Mouse (Mus musculus) spleen, postnatal 4 days (tissue): ENCODE results near the gene Pla2g16.

Experiments
- DNase-seq, 2 experiments: peaks; one replicate each; pipeline ENCODE4 v3.0.0; 2022; ENCODE audit warnings: low spot score in 2 of 2

The Pla2g16 gene

DNA sequence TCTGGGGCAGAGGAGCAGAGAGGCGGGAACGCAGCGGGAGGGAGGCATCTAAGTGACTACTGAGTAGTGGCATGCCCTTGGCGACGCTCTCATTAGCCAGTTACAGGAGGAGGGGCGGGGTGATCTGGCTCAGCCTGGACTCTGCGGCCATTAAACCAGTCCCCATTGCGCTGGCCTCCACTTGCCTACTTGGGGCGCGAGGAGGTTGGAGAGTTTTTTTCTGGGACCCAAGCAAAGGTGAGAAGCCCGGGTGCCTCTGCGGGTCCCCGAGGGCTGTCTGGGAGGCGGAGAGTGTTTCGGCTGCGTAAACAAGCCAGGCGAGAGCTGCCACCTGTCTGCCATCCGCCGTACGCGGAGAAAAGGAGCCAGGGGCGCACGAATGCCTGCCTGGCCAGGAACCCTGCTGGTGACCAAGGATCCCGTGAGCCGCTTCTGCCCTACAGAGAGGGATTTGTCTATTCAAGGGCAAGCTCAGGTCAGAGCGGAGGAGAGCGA is at the start of gene Pla2g16:
TSS of gene Pla2g16 (plus strand) at position 132 of the 495 bp plus-strand sequence.
- DNase-seq = peak; percentile 73 to 83

DNA sequence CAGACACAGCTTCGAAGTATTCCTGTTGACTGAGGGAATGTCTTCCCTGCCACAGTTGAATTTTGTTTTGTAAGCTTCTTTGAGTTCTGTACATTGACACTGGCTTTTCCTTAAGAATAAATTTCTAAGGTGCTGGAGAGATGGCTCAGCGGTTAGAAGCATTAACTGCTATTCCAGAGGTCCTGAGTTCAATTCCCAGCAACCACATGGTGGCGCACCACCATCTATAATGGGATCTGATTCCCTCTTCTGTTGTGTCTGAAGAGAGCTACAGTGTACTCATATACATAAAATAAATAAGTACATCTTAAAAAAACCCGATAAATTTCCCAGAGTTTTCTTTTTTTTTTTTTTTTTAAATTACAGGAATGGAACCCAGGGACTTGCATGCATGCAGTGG is 49.2 kb upstream of the Pla2g16 start:
- no peak for DNase-seq

DNA sequence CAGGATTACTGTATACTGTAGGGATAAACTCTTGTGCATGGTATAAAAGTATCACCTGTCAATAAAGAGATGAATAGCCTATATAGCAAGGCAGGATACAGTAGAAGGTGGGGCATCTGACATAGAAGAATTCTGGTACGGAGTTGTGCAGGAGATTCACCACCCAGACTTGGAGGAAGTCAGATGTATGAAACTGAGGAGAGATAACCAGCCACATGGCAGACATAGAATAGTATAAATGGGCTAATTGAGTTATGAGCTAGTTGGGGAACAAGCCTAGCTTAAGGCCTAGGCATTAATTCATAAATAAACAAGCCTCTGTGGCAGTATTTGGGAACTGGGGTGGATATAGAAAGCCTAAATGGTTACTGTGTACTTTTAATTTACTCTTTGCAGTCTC is 40.8 kb upstream of the Pla2g16 start:
- no peak for DNase-seq

DNA sequence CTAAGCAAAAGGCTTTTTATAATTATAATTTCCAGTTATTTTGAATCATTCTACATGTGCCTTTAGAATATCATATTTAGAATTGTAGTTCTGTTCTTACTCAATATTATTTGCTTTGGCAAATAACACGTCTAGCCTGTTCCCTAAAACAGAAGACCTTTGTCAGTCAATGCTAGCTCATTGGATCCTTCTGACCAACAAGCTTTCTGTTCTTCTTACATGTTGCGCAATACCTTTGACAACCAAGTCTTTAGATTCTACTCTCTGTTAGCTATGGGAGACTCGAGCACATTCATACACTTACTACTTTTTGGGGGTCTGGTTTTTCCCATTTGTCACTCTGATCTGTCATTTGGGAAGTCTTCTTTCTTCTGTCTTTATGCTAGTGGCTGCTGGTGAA is 35.6 kb upstream of the Pla2g16 start:
- no peak for DNase-seq

DNA sequence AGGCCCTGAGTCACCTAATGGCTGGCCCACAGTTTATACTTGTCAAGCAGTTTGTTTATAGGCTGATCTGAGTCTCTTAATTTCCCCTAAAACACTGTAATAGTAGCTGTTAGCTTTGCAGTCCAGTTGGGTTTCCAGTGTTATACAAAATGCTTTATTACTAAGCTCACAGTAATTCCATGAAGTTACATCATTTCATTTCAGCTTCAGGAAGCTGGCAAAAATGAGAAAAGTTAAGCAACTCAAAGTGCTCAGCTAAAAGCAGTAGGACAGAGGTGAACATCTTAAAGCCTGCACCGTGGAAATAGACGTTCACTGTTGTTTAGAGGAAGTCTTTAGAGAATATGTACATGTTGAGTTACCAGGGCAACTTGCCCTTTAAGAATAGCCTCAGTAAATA is 34.4 kb upstream of the Pla2g16 start:
- no peak for DNase-seq

DNA sequence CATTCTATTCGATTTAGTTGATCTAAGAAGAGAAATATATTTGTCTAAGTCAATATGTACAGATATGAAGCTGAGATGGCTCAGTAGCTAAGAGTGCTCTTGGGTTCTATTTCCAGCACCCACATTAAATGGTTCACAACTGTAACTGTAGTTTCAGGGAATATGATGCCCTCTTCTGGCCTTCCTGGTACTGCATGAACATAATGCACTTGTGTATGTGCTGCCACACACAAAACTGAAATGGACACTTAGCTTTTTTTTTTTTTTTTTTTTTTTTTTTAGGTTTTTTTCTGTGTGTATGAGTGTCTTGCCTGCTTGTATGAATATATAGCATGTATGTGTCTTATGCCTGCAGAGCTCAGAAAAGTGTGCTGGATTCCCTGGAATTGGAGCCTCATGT is 34.0 kb upstream of the Pla2g16 start:
- DNase-seq = peak in 1 of 2 experiments; percentile 22

DNA sequence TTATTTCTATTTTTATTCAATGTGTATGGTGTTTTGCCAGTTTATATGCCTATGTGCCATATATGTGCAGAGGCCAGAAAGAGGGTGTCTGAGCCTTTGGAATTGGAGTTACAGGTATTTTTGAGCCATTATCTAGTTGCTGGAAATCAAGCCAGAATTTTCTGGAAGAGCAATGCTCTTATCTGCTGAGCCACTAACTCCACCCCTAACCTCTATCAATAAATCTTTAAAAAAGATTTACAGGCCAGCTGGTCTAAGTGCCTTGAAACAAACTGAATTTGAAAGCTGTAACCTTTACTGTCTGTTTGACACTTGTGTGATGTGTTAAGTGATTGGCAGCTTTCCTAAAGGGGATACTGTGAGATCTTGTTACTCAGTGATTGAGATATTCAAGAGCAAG is 33.5 kb upstream of the Pla2g16 start:
- no peak for DNase-seq

DNA sequence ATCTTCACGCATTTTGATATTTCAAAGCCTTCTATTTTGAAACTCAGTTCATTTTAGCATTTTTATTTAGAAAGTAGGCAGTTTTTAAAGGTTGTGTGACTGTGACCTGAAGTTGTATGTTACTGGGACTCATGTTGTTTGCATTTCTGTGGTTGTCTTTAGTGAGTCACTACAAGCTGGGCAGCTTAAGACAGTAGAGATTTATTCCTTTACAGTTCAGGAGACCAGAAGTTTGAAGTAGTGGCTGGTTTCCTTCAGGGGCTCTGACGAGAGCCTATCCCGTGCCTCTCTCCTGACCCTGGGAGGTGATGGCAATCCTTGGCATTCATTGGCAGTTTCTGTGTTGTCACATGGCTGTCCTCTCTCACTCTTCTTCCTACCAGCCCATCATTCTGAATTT is 32.4 kb upstream of the Pla2g16 start:
- DNase-seq = no peak

DNA sequence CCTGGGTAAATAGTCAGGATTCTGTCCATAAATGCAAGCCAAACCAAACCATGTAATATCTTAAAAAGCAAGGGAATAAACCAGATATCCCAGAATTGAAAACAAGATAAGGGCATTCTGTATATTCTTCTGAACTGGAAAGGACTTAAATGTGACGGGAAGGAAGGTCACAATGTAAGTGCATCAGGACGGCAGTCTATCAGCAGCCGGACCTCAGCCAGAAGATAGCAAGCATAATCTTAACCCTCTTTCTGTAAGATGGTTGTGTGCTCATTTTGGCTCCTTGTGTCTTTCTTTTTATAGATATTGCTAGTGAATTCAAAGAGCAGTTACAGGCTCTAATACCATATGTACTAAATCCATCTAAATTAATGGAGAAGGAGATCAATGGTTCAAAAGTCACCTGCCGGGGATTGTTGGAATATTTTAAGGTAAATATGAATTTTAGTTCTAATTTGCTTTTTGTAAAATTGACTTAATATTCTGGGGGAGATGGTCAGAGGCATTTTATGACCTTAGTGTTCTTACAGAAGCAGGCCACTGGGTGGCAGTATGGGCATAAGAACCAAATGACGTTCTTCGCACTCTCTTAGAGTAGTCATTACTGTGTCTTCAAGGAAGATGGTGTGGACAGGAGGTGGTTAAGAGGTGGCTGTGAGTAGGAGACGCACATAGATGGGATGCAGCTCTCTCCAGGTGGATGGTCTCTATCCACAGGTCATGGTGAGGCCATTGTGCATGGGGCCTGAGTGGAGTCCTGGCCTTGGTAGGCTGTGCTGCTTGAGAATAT is 28.4 kb upstream of the Pla2g16 start:
- DNase-seq = peak; percentile 56 to 80

DNA sequence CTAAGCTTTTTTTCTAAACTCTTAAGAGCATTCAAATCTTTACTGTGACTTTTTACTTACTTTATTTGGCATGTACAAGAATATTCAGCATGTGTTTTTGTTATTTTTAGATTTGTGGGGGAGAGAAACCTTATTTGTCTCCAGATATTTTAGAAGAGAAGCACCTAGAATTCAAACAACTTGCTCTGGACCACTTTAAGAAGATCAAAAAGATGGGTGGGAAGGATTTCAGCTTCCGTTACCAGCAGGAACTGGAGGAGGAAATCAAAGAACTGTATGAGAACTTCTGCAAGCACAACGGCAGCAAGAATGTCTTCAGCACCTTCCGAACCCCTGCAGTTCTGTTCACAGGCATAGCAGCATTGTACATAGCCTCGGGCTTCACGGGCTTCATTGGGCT is 25.4 kb upstream of the Pla2g16 start:
- DNase-seq = no peak

DNA sequence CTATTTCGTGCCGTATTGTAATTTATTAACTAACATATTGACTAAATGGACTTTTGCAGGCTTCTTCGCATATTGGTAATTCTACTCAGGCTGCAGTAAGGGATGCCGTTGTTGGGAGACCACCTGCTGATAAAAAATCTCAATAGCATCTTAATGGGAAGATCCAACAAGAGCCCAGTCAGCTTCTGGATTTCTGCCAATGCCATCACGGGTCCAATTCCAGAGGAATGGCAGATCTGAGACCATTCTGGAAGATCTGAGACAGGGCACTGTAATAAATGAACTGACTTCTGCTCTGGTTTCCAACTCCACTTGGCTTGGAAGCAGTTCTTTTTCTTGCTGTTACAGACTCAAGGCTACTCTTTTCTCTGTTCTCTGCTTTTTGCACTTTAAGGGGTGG is 23.4 kb upstream of the Pla2g16 start:
- no peak for DNase-seq

DNA sequence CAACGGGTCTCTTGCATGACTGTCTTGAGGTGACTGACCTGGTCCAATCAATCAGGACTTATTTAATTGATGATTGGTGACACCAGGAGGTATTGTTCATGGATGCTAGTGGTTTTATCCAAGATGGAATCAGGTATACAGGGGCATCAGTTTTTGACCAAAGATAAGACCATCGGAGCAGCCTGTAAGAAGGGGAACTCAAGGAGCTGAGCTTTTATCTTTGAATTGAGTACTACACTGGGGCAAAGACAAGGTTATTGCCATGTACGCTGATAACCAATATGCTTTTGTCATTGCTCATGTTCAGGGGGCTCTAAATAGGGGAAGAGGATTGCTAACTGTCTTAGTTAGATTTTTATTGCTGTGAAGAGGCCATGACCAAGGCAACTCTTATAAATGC is 8.3 kb upstream of the Pla2g16 start:
- DNase-seq = no peak

DNA sequence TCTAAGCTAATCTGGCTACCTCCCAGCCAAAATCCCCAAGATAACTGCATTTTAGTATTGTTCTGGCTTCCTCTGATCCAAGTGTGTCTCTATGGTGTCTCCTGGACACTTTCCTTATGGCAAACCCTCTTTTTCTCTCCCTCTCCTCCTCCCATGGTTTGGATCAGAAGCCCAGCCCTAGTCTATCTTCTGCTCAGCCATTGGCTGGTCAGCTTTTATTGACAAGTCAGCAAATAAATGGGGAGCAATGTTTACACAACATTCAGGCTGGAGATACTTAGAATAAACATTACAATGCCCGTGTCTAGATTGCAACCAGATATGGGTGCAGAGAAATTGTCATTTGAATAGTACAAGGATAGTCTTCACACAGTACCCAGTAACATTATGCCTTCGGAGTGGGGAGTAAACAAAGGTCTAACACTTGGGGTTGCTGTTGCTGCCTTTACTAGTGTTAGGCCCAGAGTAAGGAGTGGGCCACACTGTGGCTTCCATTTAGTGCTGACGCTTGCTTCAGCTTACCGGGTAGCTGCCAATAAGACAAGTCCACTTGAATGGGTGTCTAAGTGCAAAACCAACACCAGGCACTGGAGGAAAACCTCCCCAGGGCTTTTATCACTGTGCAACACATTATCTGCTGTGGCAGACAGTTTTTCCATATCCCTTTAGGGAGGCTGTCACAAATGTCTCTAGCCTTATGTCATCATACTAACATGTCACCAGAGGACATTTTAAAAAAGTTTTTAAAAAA is 5.5 kb upstream of the Pla2g16 start:
- peak in 1 of 2 experiments; percentile 31 for DNase-seq

DNA sequence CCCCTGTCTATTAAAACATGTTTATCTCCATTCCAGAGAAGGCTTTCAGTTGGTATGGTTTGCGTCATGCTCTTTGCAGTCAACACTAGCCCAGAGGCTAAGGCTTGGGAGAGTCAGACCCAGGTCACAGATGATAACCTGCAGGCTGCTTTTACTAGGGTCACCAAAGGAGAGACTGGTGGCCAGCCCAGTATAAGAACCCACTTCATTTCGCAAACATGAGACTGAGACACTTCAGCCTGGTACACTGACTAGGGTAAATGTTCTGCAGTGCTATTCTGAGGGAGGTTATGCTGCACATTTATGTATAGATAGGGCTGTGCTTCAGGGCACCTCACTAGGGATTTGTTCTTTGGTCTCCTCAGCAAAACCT is 5.0 kb upstream of the Pla2g16 start:
- DNase-seq = no peak

DNA sequence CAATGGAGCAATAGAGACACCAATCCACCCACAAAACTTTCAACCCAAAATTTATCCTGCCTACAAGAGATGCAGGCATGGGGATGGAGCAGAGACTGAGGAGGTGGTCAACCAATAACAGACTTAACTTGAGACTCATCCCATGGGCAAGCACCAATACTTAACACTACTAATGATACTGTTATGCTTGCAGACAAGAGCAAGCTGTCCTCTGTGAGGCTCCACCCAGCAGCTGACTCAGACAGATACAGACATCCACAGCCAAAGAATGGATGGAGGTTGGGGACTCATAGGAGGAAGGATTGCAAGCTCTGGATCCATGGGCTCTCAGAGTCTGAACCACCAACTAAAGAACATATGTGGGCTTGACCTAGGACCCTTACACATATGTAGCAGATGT is 3.8 kb upstream of the Pla2g16 start:
- peak in 1 of 2 experiments; percentile 30 for DNase-seq

DNA sequence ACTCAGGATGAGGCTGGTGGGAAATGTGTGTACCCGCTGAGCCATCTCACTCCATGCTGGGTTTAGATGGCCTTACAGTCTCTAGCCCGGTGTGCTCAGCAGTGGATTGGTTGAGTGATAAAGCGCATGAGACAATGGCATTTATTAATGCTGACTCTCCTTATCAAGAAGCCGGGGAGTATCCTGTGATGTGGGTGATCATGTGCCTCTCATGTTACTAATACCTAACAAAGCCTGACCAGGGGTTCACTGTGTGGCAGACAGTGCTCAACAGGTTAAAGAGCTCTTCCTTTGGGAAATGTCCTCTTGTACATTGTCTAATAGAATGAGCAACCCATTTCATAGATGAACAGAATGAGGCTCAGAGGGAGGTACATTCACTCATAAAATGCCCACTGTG is 2.4 kb upstream of the Pla2g16 start:
- DNase-seq = peak in 1 of 2 experiments; percentile 49

DNA sequence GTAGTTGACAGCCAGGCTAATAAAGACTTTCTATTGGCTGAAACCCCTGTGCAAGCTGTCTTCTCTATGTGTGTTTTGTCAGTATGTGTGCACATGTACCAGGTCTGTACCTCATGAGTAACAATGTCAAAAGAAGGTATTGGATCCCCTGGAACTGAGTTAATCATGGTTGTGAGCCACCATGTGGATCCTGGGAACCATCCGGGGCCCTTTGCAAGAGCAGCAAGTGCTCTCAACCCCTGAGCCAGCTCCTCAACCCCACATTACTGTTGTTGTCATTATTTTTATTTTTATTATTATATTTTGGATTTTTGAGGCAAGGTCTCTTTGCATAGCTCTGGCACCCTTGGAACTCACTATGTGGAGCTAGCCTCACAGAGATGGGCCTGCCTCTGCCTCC is 618 bp upstream of the Pla2g16 start:
- peak in 1 of 2 experiments; percentile 57 for DNase-seq

DNA sequence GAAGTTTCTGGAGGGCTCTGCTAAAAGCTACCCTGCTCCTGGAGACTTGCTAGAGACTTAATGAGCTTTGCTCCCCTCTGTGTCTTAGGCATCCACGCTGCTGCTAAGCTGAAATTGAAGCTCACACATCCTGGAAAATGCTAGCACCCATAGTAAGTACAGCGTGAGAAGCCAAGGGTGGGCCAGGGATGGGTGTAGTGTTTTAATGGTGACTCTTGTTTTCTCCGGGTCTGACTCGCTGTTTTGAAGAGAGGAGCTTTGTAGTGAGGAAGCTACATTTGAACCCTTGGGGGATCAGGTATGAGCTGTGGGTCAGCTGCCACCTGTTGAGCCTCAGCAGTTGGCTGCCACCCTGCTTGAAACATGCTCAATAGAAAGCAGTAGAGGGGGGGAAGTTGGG is 585 bp downstream of the Pla2g16 start:
- DNase-seq = no peak

DNA sequence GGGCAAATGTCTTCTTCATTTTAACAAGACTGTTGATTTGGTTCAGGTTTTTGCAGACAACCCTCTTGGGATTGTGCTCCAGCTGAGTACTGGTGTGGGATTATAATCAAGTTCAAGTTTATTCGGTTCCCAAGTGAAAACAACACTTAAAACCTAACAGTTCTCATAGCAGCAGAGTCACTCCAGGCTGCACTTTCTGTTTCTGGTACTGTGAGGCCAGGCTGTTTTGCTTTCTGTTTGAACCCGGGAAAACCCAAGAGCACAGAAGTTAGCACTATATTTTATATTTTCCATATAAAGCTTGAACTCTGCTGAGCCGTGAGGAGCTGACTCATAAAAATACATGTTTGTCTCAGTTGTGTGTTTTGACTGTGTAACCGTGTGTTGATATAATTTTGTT is 1.4 kb downstream of the Pla2g16 start:
- no peak for DNase-seq

DNA sequence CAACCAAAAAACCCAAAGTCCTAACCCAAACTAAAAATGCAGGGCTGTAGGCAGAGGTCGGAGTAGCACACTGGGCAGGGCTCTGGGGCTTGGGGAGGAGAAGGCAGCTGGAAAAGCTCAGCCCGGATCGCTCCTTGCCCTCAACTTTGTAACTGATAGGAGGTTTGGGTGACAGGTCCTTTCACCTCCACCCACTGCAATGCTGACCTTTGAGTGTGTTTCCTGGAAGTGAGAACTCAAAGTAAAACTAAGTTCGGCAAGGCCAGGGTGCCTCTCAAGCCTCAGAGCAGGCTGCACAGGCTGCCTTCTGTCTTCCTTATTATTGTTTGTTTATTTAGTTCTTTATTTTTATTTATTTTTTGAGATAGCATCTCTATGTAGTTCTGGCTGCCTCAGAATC is 2.7 kb downstream of the Pla2g16 start:
- peak in 1 of 2 experiments; percentile 32 for DNase-seq

DNA sequence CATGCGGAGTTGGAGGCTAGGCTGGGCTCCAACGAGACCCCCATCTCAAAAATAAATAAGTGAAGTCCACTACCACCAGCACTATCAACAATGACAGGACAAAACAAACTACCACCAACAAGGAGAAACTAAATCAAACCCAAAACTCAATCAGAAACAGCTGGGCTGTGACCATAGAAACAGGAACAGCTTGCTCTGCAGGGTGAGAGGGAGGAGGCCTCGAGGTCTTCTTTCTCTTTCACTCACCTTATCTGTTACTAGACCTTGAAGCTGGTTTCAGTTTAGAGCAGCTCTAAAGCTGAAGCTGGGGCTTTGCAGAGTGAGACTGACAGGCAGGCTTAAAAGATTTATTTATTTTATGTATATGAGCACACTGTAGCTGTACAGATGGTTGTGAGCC is 4.2 kb downstream of the Pla2g16 start:
- no peak for DNase-seq

DNA sequence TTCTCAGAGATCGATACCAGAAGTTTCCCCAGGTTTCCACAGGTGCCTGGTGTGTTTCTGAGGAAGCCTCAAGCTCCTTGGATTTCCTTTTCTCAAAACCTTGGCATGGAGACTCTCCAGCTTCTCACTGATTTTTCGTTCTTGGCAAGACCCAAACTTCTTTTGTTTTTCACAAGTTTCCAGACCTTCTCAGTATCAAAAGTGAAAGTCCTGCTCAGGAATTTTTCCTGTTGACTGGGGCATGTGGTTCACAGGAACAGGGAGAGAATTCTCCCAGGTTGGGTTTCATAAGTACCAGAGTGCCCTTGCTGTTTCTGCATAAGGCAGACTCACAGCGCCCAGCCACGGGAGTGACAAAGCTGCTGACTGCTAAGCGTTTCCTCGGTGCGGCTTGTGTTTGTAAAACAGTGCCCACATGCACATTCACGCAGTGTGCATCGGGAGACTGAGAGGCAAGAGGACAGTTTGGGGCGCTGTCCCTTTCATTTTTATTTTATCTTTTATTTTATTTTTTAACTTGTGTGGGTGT is 5.4 kb downstream of the Pla2g16 start:
- DNase-seq = no peak

DNA sequence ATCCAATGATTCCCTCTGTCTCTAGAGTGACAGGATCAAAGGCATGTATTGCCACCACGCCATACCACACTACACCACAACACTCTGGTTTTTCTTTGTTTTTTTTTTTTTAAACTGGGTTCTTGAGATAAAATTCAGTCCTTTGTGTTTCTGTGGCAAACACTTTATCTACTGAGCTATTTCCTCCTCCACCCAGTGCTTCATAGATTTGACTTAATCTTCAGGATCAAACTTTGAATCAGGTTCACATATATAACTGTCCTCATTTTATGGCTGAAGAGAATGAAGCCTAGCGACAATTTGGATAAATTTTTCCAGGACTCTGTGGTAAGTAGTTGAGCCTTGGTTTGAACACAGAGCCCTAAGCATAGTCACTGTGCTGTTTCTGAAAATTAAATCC is 6.4 kb downstream of the Pla2g16 start:
- no peak for DNase-seq
